Mouse (Mus musculus) hematopoietic multipotent progenitor cell, adult 10-12 weeks (in vitro differentiated cells): ENCODE measurements around the gene Rxrb. TPM values are rescaled to one million over a fixed set of nuclear protein-coding genes. Genes with fewer than 3 reads are reported as not detected.

Experiments
- polyA plus RNA-seq: library from polyadenylated mRNA; stranded (reverse); fragments of >175 nt; gene quantifications from 2 replicates; pipeline ENCODE4 v1.2.3, GENCODE M21; 2012; ENCODE audit warnings: low replicate concordance

Rxrb gene
- 155 and 353 TPM in 2 replicates for polyA plus RNA-seq

DNA sequence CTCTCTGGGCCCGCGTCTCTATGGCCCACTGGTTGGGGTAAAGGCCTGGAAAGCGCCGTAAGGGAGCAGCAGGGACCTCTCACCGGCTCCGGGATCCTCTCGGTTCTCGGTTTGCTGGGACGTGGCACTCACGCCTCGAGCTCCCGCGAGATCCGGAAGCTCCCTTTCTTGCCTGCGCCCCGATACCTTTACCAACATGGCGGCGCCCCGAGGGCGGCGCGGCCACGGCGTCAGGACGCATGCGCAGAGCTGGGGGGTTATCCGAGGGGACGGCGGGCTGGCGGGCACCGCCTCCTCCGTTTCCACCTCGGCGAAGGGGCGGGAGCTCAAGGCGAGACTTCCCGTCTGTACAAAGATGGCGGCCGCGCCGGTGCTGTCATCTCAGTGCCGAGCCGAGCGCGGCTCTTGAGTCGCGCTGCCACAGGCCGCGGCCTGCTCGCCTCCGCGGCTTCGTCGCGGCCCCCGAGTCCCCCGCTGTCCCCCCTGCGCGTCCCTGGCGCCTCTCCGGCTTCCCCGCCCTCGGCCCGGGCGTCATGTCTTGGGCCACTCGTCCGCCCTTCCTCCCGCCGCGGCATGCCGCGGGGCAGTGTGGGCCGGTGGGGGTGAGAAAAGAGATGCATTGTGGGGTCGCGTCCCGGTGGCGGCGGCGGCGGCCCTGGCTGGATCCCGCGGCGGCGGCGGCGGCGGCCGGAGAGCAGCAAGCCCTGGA lies at the start of gene Rxrb, which contains the start of gene Slc39a7:
Gene Rxrb (plus strand): TSS at position 348 of the 709 bp plus-strand sequence.
Gene Slc39a7 (minus strand): TSS at position 218 of the 709 bp plus-strand sequence.

GRCm38 (mm10) chr17:34000150-34000537 lies 31.5 kb upstream of the Rxrb start, which contains the start of gene H2-K1:
H2-K1 (minus strand) TSS chr17:34000347.

DNA sequence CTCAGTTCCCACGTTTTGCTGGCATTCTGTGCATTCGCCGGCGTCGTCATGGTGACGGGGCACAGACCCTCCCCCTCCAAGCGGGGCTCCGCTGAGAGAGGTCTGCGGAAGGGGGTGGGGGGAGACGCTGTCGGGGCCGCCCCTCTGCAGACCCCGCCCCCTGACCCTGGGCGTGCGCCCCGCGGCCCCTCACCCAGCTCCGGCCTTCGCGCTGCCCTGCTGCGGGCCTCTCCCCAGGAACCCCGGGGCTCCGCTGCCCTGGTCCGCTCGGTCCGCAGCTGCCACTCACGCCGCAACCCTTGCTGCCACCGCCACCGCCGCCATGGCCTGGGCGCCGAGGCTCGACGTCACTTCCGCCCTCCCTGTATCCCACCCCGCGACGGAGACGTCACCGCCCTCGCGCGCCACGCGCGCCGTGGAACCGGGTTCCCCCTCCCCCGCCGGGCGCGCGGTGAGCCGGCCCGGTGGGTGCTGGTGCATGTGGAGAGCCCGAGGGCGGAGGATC lies 7.2 kb upstream of the Rxrb start, which contains the start of gene Ring1:
Gene Ring1 (minus strand): TSS at position 364 of the 505 bp plus-strand sequence.

DNA sequence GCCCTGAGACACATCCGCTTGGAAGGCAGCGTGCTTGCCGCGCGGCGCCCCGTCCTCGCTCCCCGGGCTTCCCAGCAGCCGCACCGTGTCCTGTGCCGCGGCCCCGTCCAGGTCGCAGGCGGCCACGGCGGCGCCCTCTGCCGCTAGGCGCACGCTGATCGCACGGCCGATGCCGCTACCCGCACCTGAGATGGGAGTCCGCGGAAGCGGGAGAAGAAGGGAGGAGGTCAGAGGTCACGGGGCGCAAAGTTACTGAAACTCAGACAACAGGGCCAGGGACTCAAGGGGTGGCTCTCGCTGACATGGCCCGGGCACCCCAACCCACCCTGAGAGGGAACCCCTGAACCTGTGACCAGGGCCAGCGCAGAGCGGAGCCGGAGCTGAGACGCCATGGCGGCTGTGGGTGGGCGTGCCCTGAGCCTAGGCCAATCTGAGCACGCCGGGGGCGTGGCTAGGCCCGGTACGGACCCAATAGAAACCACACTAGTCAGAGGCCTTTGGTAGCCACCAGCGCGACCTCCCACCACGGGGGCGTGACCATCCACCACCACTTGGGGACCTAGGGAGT lies 3.9 kb upstream of the Rxrb start, which contains the start of gene H2-Ke6:
Gene H2-Ke6 (minus strand): TSS at position 405 of the 568 bp plus-strand sequence.

GRCm38 (mm10) chr17:34038878-34039561 lies 7.4 kb downstream of the Rxrb start, which contains the start of gene Col11a2:
Col11a2 (plus strand) TSS chr17:34039437.

Other genes with a start within 250 kb of the Rxrb start
- 1.6 and 3.1 TPM in 2 replicates for gene Angptl4, start 250.0 kb upstream of the Rxrb start, polyA plus RNA-seq
- gene Kank3, start 221.3 kb upstream of the Rxrb start, polyA plus RNA-seq: 1.7 and 2.4 TPM in 2 replicates
- 248 and 4,845 TPM in 2 replicates for gene Rps28, start 207.2 kb upstream of the Rxrb start, polyA plus RNA-seq
- gene Ndufa7, start 207.2 kb upstream of the Rxrb start, polyA plus RNA-seq: 396 and 428 TPM in 2 replicates
- 7.4 and 13.7 TPM in 2 replicates for gene Cd320, start 188.7 kb upstream of the Rxrb start, polyA plus RNA-seq
- gene Gm7029, start 158.0 kb upstream of the Rxrb start, polyA plus RNA-seq: not detected in 2 replicates
- gene Kifc1, start 141.2 kb upstream of the Rxrb start, polyA plus RNA-seq: 8.0 and 16.7 TPM in 2 replicates
- gene Platr17, start 126.7 kb upstream of the Rxrb start, polyA plus RNA-seq: not detected in 2 replicates
- gene Daxx, start 122.4 kb upstream of the Rxrb start, polyA plus RNA-seq: 44.3 and 55.2 TPM in 2 replicates
- gene Tapbp, start 115.9 kb upstream of the Rxrb start, polyA plus RNA-seq: 1,240 and 2,267 TPM in 2 replicates
- 63.9 and 83.1 TPM in 2 replicates for gene Zbtb22, start 115.9 kb upstream of the Rxrb start, polyA plus RNA-seq
- 344 and 699 TPM in 2 replicates for gene Rgl2, start 102.3 kb upstream of the Rxrb start, polyA plus RNA-seq
- gene Pfdn6, start 91.5 kb upstream of the Rxrb start, polyA plus RNA-seq: 74.4 and 96.8 TPM in 2 replicates
- 59.7 and 181 TPM in 2 replicates for gene Wdr46, start 91.2 kb upstream of the Rxrb start, polyA plus RNA-seq
- 33.9 and 69.4 TPM in 2 replicates for gene B3galt4, start 80.3 kb upstream of the Rxrb start, polyA plus RNA-seq
- gene Vps52, start 76.0 kb upstream of the Rxrb start, polyA plus RNA-seq: 65.1 and 130 TPM in 2 replicates
- gene Rps18, start 75.8 kb upstream of the Rxrb start, polyA plus RNA-seq: 30.7 and 202 TPM in 2 replicates
- gene H2-K1, start 31.5 kb upstream of the Rxrb start, polyA plus RNA-seq: 1,004 and 3,373 TPM in 2 replicates
- 49.6 and 111 TPM in 2 replicates for gene Ring1, start 7.1 kb upstream of the Rxrb start, polyA plus RNA-seq
- gene H2-Ke6, start 3.8 kb upstream of the Rxrb start, polyA plus RNA-seq: 67.5 and 266 TPM in 2 replicates
- 46.1 and 74.3 TPM in 2 replicates for gene Slc39a7, start 130 bp upstream of the Rxrb start, polyA plus RNA-seq
- gene Col11a2, start 7.6 kb downstream of the Rxrb start, polyA plus RNA-seq: 14.4 and 54.0 TPM in 2 replicates
- gene H2-Oa, start 60.5 kb downstream of the Rxrb start, polyA plus RNA-seq: 55.1 and 259 TPM in 2 replicates
- 140 and 479 TPM in 2 replicates for gene H2-DMa, start 87.7 kb downstream of the Rxrb start, polyA plus RNA-seq
- 377 and 424 TPM in 2 replicates for gene Brd2, start 90.8 kb downstream of the Rxrb start, polyA plus RNA-seq
- 454 and 462 TPM in 2 replicates for gene H2-DMb2, start 111.5 kb downstream of the Rxrb start, polyA plus RNA-seq
- gene H2-DMb1, start 121.3 kb downstream of the Rxrb start, polyA plus RNA-seq: 22.9 and 41.1 TPM in 2 replicates
- 74.5 and 112 TPM in 2 replicates for gene Tap1, start 155.7 kb downstream of the Rxrb start, polyA plus RNA-seq
- gene Psmb9, start 156.0 kb downstream of the Rxrb start, polyA plus RNA-seq: 85.6 and 98.9 TPM in 2 replicates
- gene Psmb8, start 165.9 kb downstream of the Rxrb start, polyA plus RNA-seq: 348 and 445 TPM in 2 replicates
- 148 and 211 TPM in 2 replicates for gene Tap2, start 171.7 kb downstream of the Rxrb start, polyA plus RNA-seq
- 44.0 and 80.9 TPM in 2 replicates for gene H2-Ob, start 207.1 kb downstream of the Rxrb start, polyA plus RNA-seq
- 1,724 and 6,143 TPM in 2 replicates for gene H2-Ab1, start 225.9 kb downstream of the Rxrb start, polyA plus RNA-seq